Mouse (Mus musculus): ENCODE data around the gene Nfam1. TPM values are rescaled to one million over a fixed set of nuclear protein-coding genes. Genes with fewer than 3 reads are reported as not detected.
"Not testable (repeated sequence)": the region's sequence is repeated elsewhere in the genome, so short reads cannot be mapped to it uniquely, and the experiment has no call there.

Gene Nfam1
- polyA plus RNA-seq (2014; fragmentation: Nextera tagmentation; extraction: Ambion mirVana): 1.2 and 2.9 TPM in 2 replicates

GRCm38 (mm10) chr15:83032981-83033541 lies at the start of gene Nfam1:
TSS of gene Nfam1 (minus strand) at chr15:83033306.
- ATAC-seq (ENCODE audit: low FRiP score, low TSS enrichment): no peak
- H3K4me3 ChIP-seq (replicated peaks; ENCODE audit: low read depth, low read length): no peak within 1 kb of the TSS
- no peak within 1 kb of the TSS for H3K9ac ChIP-seq (replicated peaks; ENCODE audit: low read length)
- no peak within 1 kb of the TSS; the same call in 1 of the 2 replicates for H3K27ac ChIP-seq (replicated peaks; ENCODE audit: low read depth, low read length)
- H3K27me3 ChIP-seq (ENCODE audit: control insufficient read depth, insufficient read depth, low read length): no peaks in the 10 kb centered on the region
- WGBS: 26% methylated on average over 17 of the region's 17 CpGs
- H3K4me1 ChIP-seq (ENCODE audit: control insufficient read depth, insufficient read depth, low read length): peaks cover 51% of the 10 kb centered on the region
- DNase-seq: peak; percentile 72
- H3K4me2 ChIP-seq (ENCODE audit: low read length): no peak within 1 kb of the TSS
- no peaks in the 10 kb centered on the region for H3K9me3 ChIP-seq (ENCODE audit: control insufficient read depth, low read length)
- no peaks in the 10 kb centered on the region for H3K36me3 ChIP-seq (ENCODE audit: control insufficient read depth, insufficient read depth, low read length)

DNA sequence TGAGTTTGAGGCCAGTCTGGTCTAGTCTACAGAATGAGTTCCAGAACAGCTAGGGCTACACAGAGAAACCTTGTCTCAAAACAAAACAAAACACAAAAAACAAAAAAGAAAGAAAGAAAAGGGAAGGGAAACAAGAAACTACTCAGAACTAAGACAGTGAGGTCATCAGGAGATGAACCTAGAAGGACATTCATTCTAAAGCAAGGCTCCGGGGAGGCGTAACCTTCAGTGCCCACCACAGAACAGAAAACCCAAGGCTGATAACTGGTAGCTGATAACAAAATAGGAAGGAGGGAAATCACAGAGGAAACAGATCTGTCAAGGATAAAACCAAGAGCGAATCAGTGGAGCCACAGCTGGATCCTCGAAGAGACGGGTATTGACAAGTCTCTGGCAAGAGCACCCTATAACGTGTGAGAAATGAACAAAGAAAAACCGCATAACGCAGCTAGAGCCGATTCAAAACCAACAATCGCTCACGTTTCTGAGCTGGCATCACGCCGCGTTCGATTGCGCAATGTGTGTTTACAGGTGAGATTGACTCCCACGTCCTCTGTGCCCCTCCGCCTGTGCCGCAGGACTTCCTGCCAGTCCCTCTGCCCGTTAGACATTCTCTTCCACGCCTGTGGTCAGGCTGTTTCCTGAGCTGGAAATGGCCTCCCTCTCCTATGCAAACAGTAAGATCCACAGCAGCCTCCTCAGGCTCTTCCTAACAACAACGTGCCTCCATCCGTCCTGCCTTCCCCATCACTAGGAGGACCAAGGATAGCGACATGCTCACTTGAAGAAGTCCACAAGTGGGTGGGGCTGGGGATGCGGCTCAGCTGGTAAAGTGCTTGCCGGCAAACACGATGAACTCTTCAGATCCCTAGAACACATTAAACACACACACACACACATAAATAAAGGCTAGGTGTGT lies 42.8 kb upstream of the Nfam1 start:
- 67% methylated on average over 27 of the region's 27 CpGs for WGBS
- no peaks in the 10 kb centered on the region for H3K9me3 ChIP-seq (ENCODE audit: control insufficient read depth, low read length)
- no peak for ATAC-seq (ENCODE audit: low FRiP score, low TSS enrichment)

DNA sequence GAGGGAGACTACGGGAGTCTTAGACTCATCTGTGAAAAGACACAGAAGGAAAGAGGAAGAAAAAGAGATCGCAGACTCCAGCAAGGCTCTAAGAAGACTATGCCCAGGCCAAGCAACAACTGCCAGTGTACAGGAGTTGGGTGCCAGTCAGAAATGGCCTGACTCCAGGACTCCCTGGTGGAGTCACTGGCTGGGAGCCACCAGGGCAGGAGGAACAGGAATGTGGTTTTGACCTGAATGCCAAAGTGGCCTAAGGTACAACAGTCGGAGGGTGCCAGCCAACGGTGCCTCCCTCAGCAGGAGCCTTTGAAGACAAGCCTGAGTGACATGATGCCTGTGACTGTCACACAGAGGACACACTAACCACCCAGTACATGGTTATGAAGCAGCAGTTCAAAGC lies 41.1 kb upstream of the Nfam1 start:
- no peak overlapping the region for H3K9ac ChIP-seq (replicated peaks; ENCODE audit: low read length)

More for the DNA sequence above, 42.8 kb upstream of the Nfam1 start:
- Histone ChIP-seq H3K27ac (replicated peaks; ENCODE audit: low read depth, low read length) (no peak overlapping the region), H3K4me2 (ENCODE audit: low read length) (no peak overlapping the region), H3K9ac (replicated peaks; ENCODE audit: low read length) (no peak overlapping the region), H3K4me1 (ENCODE audit: control insufficient read depth, insufficient read depth, low read length) (no peaks in the 10 kb centered on the region), H3K36me3 (ENCODE audit: control insufficient read depth, insufficient read depth, low read length) (no peaks in the 10 kb centered on the region), H3K4me3 (replicated peaks; ENCODE audit: low read depth, low read length) (no peak overlapping the region), H3K27me3 (ENCODE audit: control insufficient read depth, insufficient read depth, low read length) (no peaks in the 10 kb centered on the region)
- DNase-seq: no peak

GRCm38 (mm10) chr15:83071752-83072151 lies 38.6 kb upstream of the Nfam1 start:
- no peaks in the 10 kb centered on the region for H3K9me3 ChIP-seq (ENCODE audit: control insufficient read depth, low read length)
- H3K27me3 ChIP-seq (ENCODE audit: control insufficient read depth, insufficient read depth, low read length): no peaks in the 10 kb centered on the region
- no peak overlapping the region for H3K4me3 ChIP-seq (replicated peaks; ENCODE audit: low read depth, low read length)
- no peaks in the 10 kb centered on the region for H3K4me1 ChIP-seq (ENCODE audit: control insufficient read depth, insufficient read depth, low read length)
- ATAC-seq (ENCODE audit: low FRiP score, low TSS enrichment) (no peak), DNase-seq (no peak)
- no peak overlapping the region for H3K27ac ChIP-seq (replicated peaks; ENCODE audit: low read depth, low read length)
- H3K9ac ChIP-seq (replicated peaks; ENCODE audit: low read length): no peak overlapping the region
- H3K36me3 ChIP-seq (ENCODE audit: control insufficient read depth, insufficient read depth, low read length): no peaks in the 10 kb centered on the region
- WGBS: 89% methylated on average over 5 of the region's 5 CpGs
- no peak overlapping the region for H3K4me2 ChIP-seq (ENCODE audit: low read length)

More for the DNA sequence above, 41.1 kb upstream of the Nfam1 start:
- H3K4me2 ChIP-seq (ENCODE audit: low read length): no peak overlapping the region
- no peaks in the 10 kb centered on the region for H3K4me1 ChIP-seq (ENCODE audit: control insufficient read depth, insufficient read depth, low read length)
- DNase-seq (no peak), ATAC-seq (ENCODE audit: low FRiP score, low TSS enrichment) (no peak)
- H3K9me3 ChIP-seq (ENCODE audit: control insufficient read depth, low read length): no peaks in the 10 kb centered on the region
- no peak overlapping the region for H3K4me3 ChIP-seq (replicated peaks; ENCODE audit: low read depth, low read length)
- WGBS: 83% methylated on average over 4 of the region's 4 CpGs
- no peaks in the 10 kb centered on the region for H3K36me3 ChIP-seq (ENCODE audit: control insufficient read depth, insufficient read depth, low read length)
- no peaks in the 10 kb centered on the region for H3K27me3 ChIP-seq (ENCODE audit: control insufficient read depth, insufficient read depth, low read length)
- no peak overlapping the region for H3K27ac ChIP-seq (replicated peaks; ENCODE audit: low read depth, low read length)

DNA sequence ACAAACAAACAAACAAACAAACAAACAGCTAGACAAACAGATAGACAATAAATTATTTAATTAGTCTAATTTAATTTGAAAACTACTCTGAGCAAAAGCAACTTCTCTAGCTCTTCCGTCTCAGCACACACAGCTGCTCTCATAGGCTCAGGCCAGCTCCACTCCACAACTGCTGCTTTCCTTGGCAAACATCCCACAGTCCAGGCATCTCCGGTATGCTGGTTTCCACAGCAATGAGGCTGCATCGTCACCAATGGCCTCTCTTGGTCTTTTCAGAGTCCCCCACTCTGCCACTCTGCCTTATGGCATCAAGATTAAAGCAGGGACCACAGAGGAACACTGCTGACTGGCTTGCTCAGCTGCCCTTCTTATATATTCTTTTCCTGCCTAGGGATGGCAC lies 37.8 kb upstream of the Nfam1 start:
- WGBS: 66% methylated on average over 3 of the region's 3 CpGs
- ATAC-seq (ENCODE audit: low FRiP score, low TSS enrichment) (no peak), DNase-seq (peak; percentile 70)
- Histone ChIP-seq H3K27ac (replicated peaks; ENCODE audit: low read depth, low read length) (no peak overlapping the region), H3K36me3 (ENCODE audit: control insufficient read depth, insufficient read depth, low read length) (no peaks in the 10 kb centered on the region), H3K4me1 (ENCODE audit: control insufficient read depth, insufficient read depth, low read length) (no peaks in the 10 kb centered on the region), H3K27me3 (ENCODE audit: control insufficient read depth, insufficient read depth, low read length) (no peaks in the 10 kb centered on the region), H3K4me2 (ENCODE audit: low read length) (no peak overlapping the region), H3K4me3 (replicated peaks; ENCODE audit: low read depth, low read length) (no peak overlapping the region), H3K9me3 (ENCODE audit: control insufficient read depth, low read length) (no peaks in the 10 kb centered on the region), H3K9ac (replicated peaks; ENCODE audit: low read length) (no peak overlapping the region)

DNA sequence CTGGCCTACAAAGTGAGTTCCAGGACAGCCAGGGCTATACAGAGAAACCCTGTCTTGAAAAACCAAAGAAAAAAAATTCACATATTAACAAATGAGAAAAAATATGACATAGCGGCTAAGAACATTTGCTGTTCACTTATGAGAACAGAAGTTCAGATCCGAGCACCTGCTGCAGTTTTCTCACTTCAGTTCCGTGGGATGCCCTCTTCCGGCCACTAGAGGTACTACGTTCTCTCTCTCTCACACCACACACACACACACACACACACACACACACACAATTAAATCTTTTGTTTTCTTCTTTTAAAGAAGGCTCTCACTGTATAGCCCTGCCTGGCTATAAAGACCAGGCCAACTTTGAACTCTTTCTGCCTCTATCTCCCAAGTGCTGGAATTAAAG lies 35.2 kb upstream of the Nfam1 start:
- WGBS: 93% methylated on average over 5 of the region's 5 CpGs
- no peaks in the 10 kb centered on the region for H3K9me3 ChIP-seq (ENCODE audit: control insufficient read depth, low read length)
- H3K4me1 ChIP-seq (ENCODE audit: control insufficient read depth, insufficient read depth, low read length): no peaks in the 10 kb centered on the region
- no peak overlapping the region for H3K27ac ChIP-seq (replicated peaks; ENCODE audit: low read depth, low read length)
- no peak overlapping the region for H3K4me2 ChIP-seq (ENCODE audit: low read length)
- DNase-seq (no peak), ATAC-seq (ENCODE audit: low FRiP score, low TSS enrichment) (no peak)
- no peaks in the 10 kb centered on the region for H3K36me3 ChIP-seq (ENCODE audit: control insufficient read depth, insufficient read depth, low read length)
- no peak overlapping the region for H3K9ac ChIP-seq (replicated peaks; ENCODE audit: low read length)
- no peak overlapping the region for H3K4me3 ChIP-seq (replicated peaks; ENCODE audit: low read depth, low read length)
- no peaks in the 10 kb centered on the region for H3K27me3 ChIP-seq (ENCODE audit: control insufficient read depth, insufficient read depth, low read length)

GRCm38 (mm10) chr15:83065543-83065942 lies 32.4 kb upstream of the Nfam1 start:
- Histone ChIP-seq H3K36me3 (ENCODE audit: control insufficient read depth, insufficient read depth, low read length) (no peaks in the 10 kb centered on the region), H3K9ac (replicated peaks; ENCODE audit: low read length) (no peak overlapping the region), H3K27me3 (ENCODE audit: control insufficient read depth, insufficient read depth, low read length) (no peaks in the 10 kb centered on the region), H3K27ac (replicated peaks; ENCODE audit: low read depth, low read length) (no peak overlapping the region), H3K9me3 (ENCODE audit: control insufficient read depth, low read length) (no peaks in the 10 kb centered on the region), H3K4me2 (ENCODE audit: low read length) (no peak overlapping the region), H3K4me3 (replicated peaks; ENCODE audit: low read depth, low read length) (no peak overlapping the region), H3K4me1 (ENCODE audit: control insufficient read depth, insufficient read depth, low read length) (no peaks in the 10 kb centered on the region)
- no peak for ATAC-seq (ENCODE audit: low FRiP score, low TSS enrichment)
- DNase-seq: peak; percentile 61
- 82% methylated on average over 4 of the region's 4 CpGs for WGBS

- H3K4me1 ChIP-seq (ENCODE audit: control insufficient read depth, insufficient read depth, low read length): peaks cover 17% of the 10 kb centered on the region
- H3K4me3 ChIP-seq (replicated peaks; ENCODE audit: low read depth, low read length); H3K4me2 ChIP-seq (ENCODE audit: low read length); H3K9ac ChIP-seq (replicated peaks; ENCODE audit: low read length); H3K36me3 ChIP-seq (ENCODE audit: control insufficient read depth, insufficient read depth, low read length); DNase-seq; H3K9me3 ChIP-seq (ENCODE audit: control insufficient read depth, low read length); H3K27me3 ChIP-seq (ENCODE audit: control insufficient read depth, insufficient read depth, low read length); H3K27ac ChIP-seq (replicated peaks; ENCODE audit: low read depth, low read length); ATAC-seq (ENCODE audit: low FRiP score, low TSS enrichment): not testable (repeated sequence)
- WGBS: 94% methylated on average over 2 of the region's 2 CpGs
These were observed 29.5 kb upstream of the Nfam1 start for GRCm38 (mm10) chr15:83062582-83062981.

GRCm38 (mm10) chr15:83061689-83062088 lies 28.6 kb upstream of the Nfam1 start:
- DNase-seq: no peak
- 18% methylated on average over 5 of the region's 5 CpGs for WGBS
- no peaks in the 10 kb centered on the region for H3K36me3 ChIP-seq (ENCODE audit: control insufficient read depth, insufficient read depth, low read length)
- H3K9ac ChIP-seq (replicated peaks; ENCODE audit: low read length): no peak overlapping the region
- H3K27ac ChIP-seq (replicated peaks; ENCODE audit: low read depth, low read length): no peak overlapping the region
- H3K4me3 ChIP-seq (replicated peaks; ENCODE audit: low read depth, low read length): no peak overlapping the region
- H3K27me3 ChIP-seq (ENCODE audit: control insufficient read depth, insufficient read depth, low read length): no peaks in the 10 kb centered on the region
- peaks cover 24% of the 10 kb centered on the region for H3K4me1 ChIP-seq (ENCODE audit: control insufficient read depth, insufficient read depth, low read length)
- H3K9me3 ChIP-seq (ENCODE audit: control insufficient read depth, low read length): no peaks in the 10 kb centered on the region
- no peak for ATAC-seq (ENCODE audit: low FRiP score, low TSS enrichment)
- H3K4me2 ChIP-seq (ENCODE audit: low read length): no peak overlapping the region

Measured in midbrain, embryonic 14.5 days (tissue).